7 mouse cellular contexts compared by ENCODE assay signal in genomic region chr11:48775483-48775882, GRCm38 (mm10). TPM values are rescaled to one million over a fixed set of nuclear protein-coding genes. Genes with fewer than 3 reads are reported as not detected.
DNase-seq lines count a peak whose midpoint lies in the region; ATAC-seq lines count a peak whose summit lies in the region.

No protein-coding gene starts in this region.

- no peaks in the 10 kb centered on the region for H3K36me3 ChIP-seq in splenic B cell, adult 2 months (ENCODE audit: control insufficient read depth, insufficient read depth, low read length, poor library complexity, severe bottlenecking)

- peak; percentile 45 for ATAC-seq in granulocyte monocyte progenitor cell, adult 5-6 weeks (replicated peaks; ENCODE audit: poor library complexity, severe bottlenecking)

- H3K27me3 ChIP-seq in splenic B cell, adult 2 months (ENCODE audit: control insufficient read depth, insufficient read depth, low read length, poor library complexity, severe bottlenecking) = no peaks in the 10 kb centered on the region

- DNase-seq in urinary bladder, postnatal 14 days (ENCODE audit: low spot score) = peak; percentile 40
- DNase-seq in urinary bladder, adult 2 months (ENCODE audit: low spot score) = no peak
- peak; percentile 59 for DNase-seq in c-Kit-positive CD71-positive TER-119-positive erythroid progenitor cells, embryonic 14.5 days (ENCODE audit: low spot score)
- peak; percentile 77 for DNase-seq in kidney, postnatal 10 days
- peak; percentile 86 for DNase-seq in lung, postnatal 36 days
- DNase-seq in splenic B cell, adult 2 months (ENCODE audit: low read depth, low spot score) = peak; percentile 34

RNA-seq across cellular contexts. Expression of gene Rack1, which starts 24.6 kb away (rescaled TPM):
- polyA plus RNA-seq in urinary bladder, adult 2 months (2012; rRNA removed) = 1,217 and 1,275 TPM in 2 replicates
- total RNA-seq in granulocyte monocyte progenitor cell, adult 5-6 weeks (2014; fragmentation: Nextera tagmentation) = 2,229 and 2,435 TPM in 2 replicates
- 1,577 and 1,773 TPM in 2 replicates for total RNA-seq in granulocyte monocyte progenitor cell, adult 5-6 weeks (2017)

RNA-seq across cellular contexts. Expression of gene Trim41, which starts 41.7 kb away (rescaled TPM):
- 34.8 and 37.5 TPM in 2 replicates for polyA plus RNA-seq in urinary bladder, adult 2 months (2012; rRNA removed)
- total RNA-seq in granulocyte monocyte progenitor cell, adult 5-6 weeks (2014; fragmentation: Nextera tagmentation) = 17.1 and 24.2 TPM in 2 replicates
- 39.4 and 50.8 TPM in 2 replicates for total RNA-seq in granulocyte monocyte progenitor cell, adult 5-6 weeks (2017)

RNA-seq across cellular contexts. Expression of gene Trim7, which starts 50.5 kb away (rescaled TPM):
- polyA plus RNA-seq in urinary bladder, adult 2 months (2012; rRNA removed) = 14.9 and 16.1 TPM in 2 replicates
- total RNA-seq in granulocyte monocyte progenitor cell, adult 5-6 weeks (2014; fragmentation: Nextera tagmentation) = not detected in 2 replicates
- 0.30 and 0.41 TPM in 2 replicates for total RNA-seq in granulocyte monocyte progenitor cell, adult 5-6 weeks (2017)

RNA-seq across cellular contexts. Expression of gene Gm12184, which starts 51.0 kb away (rescaled TPM):
- 20.8 and 23.2 TPM in 2 replicates for polyA plus RNA-seq in urinary bladder, adult 2 months (2012; rRNA removed)
- total RNA-seq in granulocyte monocyte progenitor cell, adult 5-6 weeks (2014; fragmentation: Nextera tagmentation) = 2.9 and 10.5 TPM in 2 replicates
- total RNA-seq in granulocyte monocyte progenitor cell, adult 5-6 weeks (2017) = 14.2 and 35.9 TPM in 2 replicates
